Comparison of ENCODE assay signal across 29 mouse cellular contexts in the genomic region with DNA sequence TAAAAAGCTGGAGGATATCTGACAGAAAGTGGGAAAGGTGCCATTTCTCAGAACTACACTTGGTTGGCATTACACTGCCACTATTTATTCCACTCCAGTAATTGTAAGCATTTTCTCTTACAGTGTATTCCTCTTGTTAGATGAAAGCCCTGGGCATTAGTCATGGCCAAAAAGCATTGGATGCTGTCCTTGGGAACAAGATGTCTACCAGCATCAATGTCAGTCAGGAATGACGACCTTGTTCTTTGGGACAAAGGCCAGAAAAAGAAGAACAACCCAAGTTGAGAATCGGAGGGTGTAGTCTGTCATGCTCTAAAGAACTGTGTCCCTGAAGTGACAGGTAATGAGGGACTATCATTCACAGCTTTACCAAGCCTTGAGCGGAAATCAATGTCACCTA.
A peak's percentile ranks its signal among the peaks of the same experiment; 100 is the strongest.
DNase-seq lines count a peak whose midpoint lies in the region; ATAC-seq and TF ChIP-seq lines count a peak whose summit lies in the region.
"Had no signal": no experiment of that assay in that cellular context is flagged by ENCODE, and none has a peak within 500 bp of the region (broad histone marks: within the 10 kb centered on the region; RNA-seq: fewer than 3 reads in every experiment).

No protein-coding gene starts in this region.

- H3K27me3 ChIP-seq in hindbrain, postnatal 0 days (ENCODE audit: insufficient read depth, low read length) = no peaks in the 10 kb centered on the region
- H3K27me3 ChIP-seq in hindbrain, embryonic 11.5 days (ENCODE audit: control insufficient read depth, insufficient read depth, low read length) = no peaks in the 10 kb centered on the region
- H3K27me3 ChIP-seq in liver, embryonic 11.5 days (replicated peaks; ENCODE audit: control insufficient read depth, insufficient read depth, low read length) = no peaks in the 10 kb centered on the region
- H3K27me3 ChIP-seq: CH12.LX; embryonic facial prominence, embryonic 15.5 days; forebrain, embryonic 12.5 days; intestine, embryonic 15.5 days; liver, embryonic 13.5 days; megakaryocyte, embryonic 14.5 days; midbrain, embryonic 12.5 days had no signal

- no peak for TF ChIP-seq CTCF in hindbrain, postnatal 0 days (IDR thresholded peaks at IDR 0.05; ENCODE audit: low read depth)

- ATAC-seq in hindbrain, postnatal 0 days = no peak
- no peak for ATAC-seq in hindbrain, embryonic 11.5 days (ENCODE audit: low FRiP score)
- ATAC-seq in liver, embryonic 11.5 days (replicated peaks; ENCODE audit: low FRiP score) = no peak
- ATAC-seq: hindbrain, embryonic 16.5 days; intestine, embryonic 15.5 days; lung, postnatal 0 days had no signal

- H3K4me1 ChIP-seq in hindbrain, postnatal 0 days (ENCODE audit: insufficient read depth, low read length) = no peaks in the 10 kb centered on the region
- no peaks in the 10 kb centered on the region for H3K4me1 ChIP-seq in hindbrain, embryonic 11.5 days (replicated peaks; ENCODE audit: control insufficient read depth, insufficient read depth, low read length)
- H3K4me1 ChIP-seq in liver, embryonic 11.5 days (replicated peaks; ENCODE audit: control insufficient read depth, insufficient read depth, low read length) = no peaks in the 10 kb centered on the region
- H3K4me1 ChIP-seq: embryonic facial prominence, embryonic 10.5 days; embryonic facial prominence, embryonic 15.5 days; forebrain, embryonic 12.5 days; hindbrain, embryonic 10.5 days; intestine, embryonic 15.5 days; liver, embryonic 13.5 days; megakaryocyte, embryonic 14.5 days; midbrain, embryonic 12.5 days had no signal

- DNase-seq in adrenal gland, adult (ENCODE audit: inconsistent age in 2 of 2, low spot score in 1 of 2) = peak; percentile 40 to 83
- DNase-seq in adrenal gland, adult 18-20 months (ENCODE audit: low spot score in 2 of 2) = no peak
- DNase-seq in hindbrain, postnatal 0 days (ENCODE audit: low spot score) = peak; percentile 4
- no peak for DNase-seq in hindbrain, embryonic 11.5 days (ENCODE audit: low spot score)
- peak; percentile 59 for DNase-seq in adrenal gland, postnatal 14 days
- peak; percentile 7 for DNase-seq in retina, postnatal 1 day
- DNase-seq in liver, embryonic 11.5 days (ENCODE audit: low spot score) = no peak
- no peak for DNase-seq in kidney, postnatal 10 days
- DNase-seq: cerebellum, adult 8-10 months; heart, postnatal 14 days; kidney, adult 2 months; kidney, postnatal 4 days; left cerebral cortex, postnatal 4 days; liver, embryonic 13.5 days; lung, adult 18-20 months; lung, postnatal 4 days; right cerebral cortex, adult 18-20 months; spleen, adult 18-20 months; thymus, postnatal 14 days had no signal

- WGBS in hindbrain, postnatal 0 days = 56% methylated on average over 3 of the region's 3 CpGs
- WGBS in hindbrain, embryonic 11.5 days = 86% methylated on average over 3 of the region's 3 CpGs
- 80% methylated on average over 3 of the region's 3 CpGs for WGBS in liver, embryonic 11.5 days

- H3K27ac ChIP-seq in hindbrain, postnatal 0 days = no peak overlapping the region
- H3K27ac ChIP-seq in hindbrain, embryonic 11.5 days (ENCODE audit: low read depth, low read length) = no peak overlapping the region
- no peak overlapping the region for H3K27ac ChIP-seq in liver, embryonic 11.5 days (ENCODE audit: low read depth, low read length)
- H3K27ac ChIP-seq: embryonic facial prominence, embryonic 10.5 days; embryonic facial prominence, embryonic 15.5 days; forebrain, embryonic 12.5 days; hindbrain, embryonic 10.5 days; intestine, embryonic 15.5 days; liver, embryonic 13.5 days; midbrain, embryonic 12.5 days had no signal

- no peaks in the 10 kb centered on the region for H3K36me3 ChIP-seq in hindbrain, postnatal 0 days (ENCODE audit: insufficient read depth, low read length)
- no peaks in the 10 kb centered on the region for H3K36me3 ChIP-seq in hindbrain, embryonic 11.5 days (ENCODE audit: control insufficient read depth, insufficient read depth, low read length)
- H3K36me3 ChIP-seq in liver, embryonic 11.5 days (ENCODE audit: control insufficient read depth, insufficient read depth, low read length) = no peaks in the 10 kb centered on the region
- H3K36me3 ChIP-seq: embryonic facial prominence, embryonic 10.5 days; embryonic facial prominence, embryonic 15.5 days; forebrain, embryonic 12.5 days; hindbrain, embryonic 10.5 days; intestine, embryonic 15.5 days; liver, embryonic 13.5 days; midbrain, embryonic 12.5 days had no signal

- H3K9ac ChIP-seq in hindbrain, postnatal 0 days (replicated peaks; ENCODE audit: low read length) = no peak overlapping the region
- H3K9ac ChIP-seq in hindbrain, embryonic 11.5 days (ENCODE audit: low read depth, low read length) = no peak overlapping the region
- no peak overlapping the region for H3K9ac ChIP-seq in liver, embryonic 11.5 days (ENCODE audit: low read depth, low read length)
- H3K9ac ChIP-seq: embryonic facial prominence, embryonic 15.5 days; forebrain, embryonic 12.5 days; intestine, embryonic 15.5 days; liver, embryonic 13.5 days; midbrain, embryonic 12.5 days had no signal

- H3K4me3 ChIP-seq in hindbrain, postnatal 0 days (ENCODE audit: low read length) = no peak overlapping the region
- H3K4me3 ChIP-seq in hindbrain, embryonic 11.5 days (ENCODE audit: low read depth, low read length) = no peak overlapping the region
- no peak overlapping the region for H3K4me3 ChIP-seq in liver, embryonic 11.5 days (ENCODE audit: low read depth, low read length)
- H3K4me3 ChIP-seq: embryonic facial prominence, embryonic 10.5 days; embryonic facial prominence, embryonic 15.5 days; forebrain, embryonic 12.5 days; hindbrain, embryonic 10.5 days; intestine, embryonic 15.5 days; liver, embryonic 13.5 days; megakaryocyte, embryonic 14.5 days; midbrain, embryonic 12.5 days had no signal

- H3K9me3 ChIP-seq in hindbrain, postnatal 0 days (ENCODE audit: low read length) = no peaks in the 10 kb centered on the region
- no peaks in the 10 kb centered on the region for H3K9me3 ChIP-seq in hindbrain, embryonic 11.5 days (ENCODE audit: control insufficient read depth, low read length)
- H3K9me3 ChIP-seq in liver, embryonic 11.5 days (ENCODE audit: control insufficient read depth, low read length) = no peaks in the 10 kb centered on the region
- H3K9me3 ChIP-seq: embryonic facial prominence, embryonic 10.5 days; embryonic facial prominence, embryonic 15.5 days; forebrain, embryonic 12.5 days; hindbrain, embryonic 10.5 days; intestine, embryonic 15.5 days; liver, embryonic 13.5 days; midbrain, embryonic 12.5 days had no signal

- H3K4me2 ChIP-seq in hindbrain, postnatal 0 days (ENCODE audit: low read depth, low read length) = no peak overlapping the region
- H3K4me2 ChIP-seq in hindbrain, embryonic 11.5 days (replicated peaks; ENCODE audit: low read depth, low read length) = no peak overlapping the region
- no peak overlapping the region for H3K4me2 ChIP-seq in liver, embryonic 11.5 days
- H3K4me2 ChIP-seq: embryonic facial prominence, embryonic 15.5 days; forebrain, embryonic 12.5 days; intestine, embryonic 15.5 days; liver, embryonic 13.5 days; midbrain, embryonic 12.5 days had no signal

Comparison
In these comparisons a context has a peak if more than half of its experiments do, and no peak if none do; other contexts are left out.
1. DNase-seq: peak in adrenal gland, adult (2 of 2), hindbrain, postnatal 0 days (single experiment), adrenal gland, postnatal 14 days (single experiment) and retina, postnatal 1 day (single experiment); none in adrenal gland, adult 18-20 months (0 of 2), hindbrain, embryonic 11.5 days (single experiment), liver, embryonic 11.5 days (single experiment) and kidney, postnatal 10 days (single experiment).